ENCODE assay signal across 10 mouse cellular contexts in the genomic region with DNA sequence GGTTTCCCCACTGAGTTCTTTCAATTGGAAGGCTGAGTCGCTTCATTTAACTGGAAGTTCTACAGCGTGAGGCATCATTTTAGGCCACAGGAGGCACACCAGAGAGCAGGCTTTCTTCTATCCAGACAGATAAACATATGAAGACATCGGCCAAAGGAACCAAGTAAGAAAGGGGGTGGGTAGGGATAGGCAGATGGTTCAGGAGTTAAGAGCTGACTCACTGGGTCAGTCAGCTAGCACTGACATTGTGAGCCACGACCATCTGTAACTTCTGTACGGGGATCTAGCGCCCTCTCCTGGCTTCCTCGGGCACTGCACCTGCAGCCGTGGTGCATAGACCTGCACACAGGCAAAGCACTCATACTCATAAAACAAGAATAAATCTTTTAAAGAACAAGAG. TPM values are rescaled to one million over a fixed set of nuclear protein-coding genes. Genes with fewer than 3 reads are reported as not detected.
DNase-seq lines count a peak whose midpoint lies in the region; ATAC-seq and TF ChIP-seq lines count a peak whose summit lies in the region.
"Had no signal": no experiment of that assay in that cellular context is flagged by ENCODE, and none has a peak within 500 bp of the region (broad histone marks: within the 10 kb centered on the region; RNA-seq: fewer than 3 reads in every experiment).

No protein-coding gene starts in this region.

- no peak overlapping the region for H3K9ac ChIP-seq in liver, postnatal 0 days (replicated peaks)
- H3K9ac ChIP-seq: heart, embryonic 15.5 days; neural tube, embryonic 13.5 days had no signal

- no peak overlapping the region for H3K4me2 ChIP-seq in liver, postnatal 0 days (ENCODE audit: low read depth, low read length)
- H3K4me2 ChIP-seq: heart, embryonic 15.5 days; neural tube, embryonic 13.5 days had no signal

- no peak overlapping the region for H3K4me3 ChIP-seq in embryonic facial prominence, embryonic 10.5 days
- H3K4me3 ChIP-seq in liver, postnatal 0 days (ENCODE audit: low read depth, low read length), result no peak overlapping the region
- H3K4me3 ChIP-seq: heart, embryonic 15.5 days; neural tube, embryonic 13.5 days had no signal

- peaks cover 37% of the 10 kb centered on the region for H3K36me3 ChIP-seq in embryonic facial prominence, embryonic 10.5 days (replicated peaks)
- no peaks in the 10 kb centered on the region; the same call in 1 of the 2 replicates for H3K36me3 ChIP-seq in liver, postnatal 0 days (replicated peaks; ENCODE audit: insufficient read depth, low read length)
- H3K36me3 ChIP-seq: heart, embryonic 15.5 days; neural tube, embryonic 13.5 days had no signal

- peak; percentile 51 for ATAC-seq in liver, postnatal 0 days

- H3K4me1 ChIP-seq in embryonic facial prominence, embryonic 10.5 days, result no peaks in the 10 kb centered on the region
- H3K4me1 ChIP-seq in liver, postnatal 0 days (ENCODE audit: insufficient read depth), result no peaks in the 10 kb centered on the region
- H3K4me1 ChIP-seq: heart, embryonic 15.5 days; neural tube, embryonic 13.5 days had no signal

- TF ChIP-seq CTCF in liver, postnatal 0 days (IDR thresholded peaks at IDR 0.05; ENCODE audit: low read depth), result peak; percentile 74

- WGBS in embryonic facial prominence, embryonic 10.5 days, result 57% methylated on average over 8 of the region's 8 CpGs
- 55% methylated on average over 8 of the region's 8 CpGs for WGBS in liver, postnatal 0 days (ENCODE audit: insufficient replicate concordance)

- H3K27ac ChIP-seq in embryonic facial prominence, embryonic 10.5 days (replicated peaks), result no peak overlapping the region
- no peak overlapping the region for H3K27ac ChIP-seq in liver, postnatal 0 days (ENCODE audit: low read depth)
- H3K27ac ChIP-seq: heart, embryonic 15.5 days; neural tube, embryonic 13.5 days had no signal

- intact Hi-C loops in heart, postnatal 25 days (cut with DNase I), result no loop called here

- peak; percentile 32 for DNase-seq in ovary, postnatal 36 days (ENCODE audit: low spot score)
- no peak for DNase-seq in ovary, adult 18-20 months (ENCODE audit: low spot score)
- DNase-seq in adrenal gland, adult 8-10 months, result peak; percentile 44
- peak; percentile 54 for DNase-seq in embryonic facial prominence, embryonic 10.5 days (ENCODE audit: low spot score)
- DNase-seq in kidney, postnatal 10 days, result peak; percentile 55
- DNase-seq in liver, postnatal 0 days, result peak; percentile 67
- DNase-seq in right cerebral cortex, postnatal 36 days (ENCODE audit: low spot score in 2 of 2), result peak; percentile 51 to 65
- DNase-seq in heart, postnatal 25 days (ENCODE audit: low spot score), result no peak

- no peak for TF ChIP-seq EP300 in liver, postnatal 0 days (IDR thresholded peaks at IDR 0.05; ENCODE audit: low read depth)

- H3K27me3 ChIP-seq in embryonic facial prominence, embryonic 10.5 days (replicated peaks; ENCODE audit: low read depth, poor library complexity, severe bottlenecking), result no peaks in the 10 kb centered on the region
- H3K27me3 ChIP-seq in liver, postnatal 0 days (ENCODE audit: insufficient read depth, low read length), result no peaks in the 10 kb centered on the region
- H3K27me3 ChIP-seq: heart, embryonic 15.5 days; neural tube, embryonic 13.5 days had no signal

- H3K9me3 ChIP-seq in embryonic facial prominence, embryonic 10.5 days, result no peaks in the 10 kb centered on the region
- H3K9me3 ChIP-seq in liver, postnatal 0 days (ENCODE audit: low read length), result no peaks in the 10 kb centered on the region
- H3K9me3 ChIP-seq: heart, embryonic 15.5 days; neural tube, embryonic 13.5 days had no signal

RNA-seq across cellular contexts. Expression of a gene that starts 11.9 kb away (rescaled TPM):
- 10 to 100 TPM; 22.4 to 36.8 (median 29.4) TPM for total RNA-seq in adrenal gland, adult 8-10 months (2022)
- 67.3 and 71.2 TPM in 2 replicates for polyA plus RNA-seq in embryonic facial prominence, embryonic 10.5 days (2016; fragmentation: Nextera tagmentation; extraction: Ambion mirVana)
- 8.2 and 8.7 TPM in 2 replicates for polyA plus RNA-seq in liver, postnatal 0 days (2015; fragmentation: Nextera tagmentation; extraction: Ambion mirVana)
- 10 to 100 TPM; 13.4 to 14.1 TPM for total RNA-seq in heart, postnatal 25 days (2021)

Comparison
In these comparisons a context has a peak if more than half of its experiments do, and no peak if none do; other contexts are left out.
1. DNase-seq: peak in ovary, postnatal 36 days (single experiment), adrenal gland, adult 8-10 months (single experiment), embryonic facial prominence, embryonic 10.5 days (single experiment), kidney, postnatal 10 days (single experiment), liver, postnatal 0 days (single experiment) and right cerebral cortex, postnatal 36 days (2 of 2); none in ovary, adult 18-20 months (single experiment) and heart, postnatal 25 days (single experiment).